Mouse (Mus musculus): Measurements from ENCODE around the gene Clmn.

DNA sequence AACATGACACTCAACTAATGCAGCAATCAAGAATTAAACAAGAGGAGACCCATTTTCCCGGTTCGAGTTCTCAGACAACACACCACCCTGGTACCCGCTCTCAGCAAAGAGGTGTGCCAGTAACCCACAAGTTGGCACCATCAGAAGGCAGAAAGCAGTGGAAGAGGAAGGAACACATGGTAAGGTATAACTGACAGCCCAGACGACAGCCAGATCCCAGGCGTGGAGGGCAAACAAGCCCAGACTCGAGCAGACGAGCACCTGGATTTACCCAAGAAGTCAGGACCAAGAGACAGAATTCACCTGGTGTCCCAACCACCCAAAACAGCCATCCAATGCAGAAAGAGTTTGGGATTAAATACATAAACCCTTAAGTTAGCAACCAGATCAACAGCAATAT, 11.5 kb downstream of the Clmn start:
- TF ChIP-seq POLR2A (IDR thresholded peaks at IDR 0.05; ENCODE audit: borderline replicate concordance, extremely low read depth, low read depth, low read length) = no peak
- no peak for TF ChIP-seq CTCF (IDR thresholded peaks at IDR 0.05; ENCODE audit: insufficient read depth, low read length)

Data from lung, adult 2 months (tissue).